ENCODE assay signal across 12 mouse cellular contexts in genomic region chr5:122994910-122995309, GRCm38 (mm10). TPM values are rescaled to one million over a fixed set of nuclear protein-coding genes. Genes with fewer than 3 reads are reported as not detected.
A peak's percentile ranks its signal among the peaks of the same experiment; 100 is the strongest.
DNase-seq lines count a peak whose midpoint lies in the region; ATAC-seq and TF ChIP-seq lines count a peak whose summit lies in the region.
"Had no signal": no experiment of that assay in that cellular context is flagged by ENCODE, and none has a peak within 500 bp of the region (broad histone marks: within the 10 kb centered on the region; RNA-seq: fewer than 3 reads in every experiment).

No protein-coding gene starts in this region.

- H3K9ac ChIP-seq in heart, embryonic 11.5 days (ENCODE audit: low read depth, low read length): peak overlapping the region; percentile 59
- no peak overlapping the region for H3K9ac ChIP-seq in heart, adult 2 months (ENCODE audit: low read depth, low read length)
- no peak overlapping the region for H3K9ac ChIP-seq in liver, embryonic 11.5 days (ENCODE audit: low read depth, low read length)
- no peak overlapping the region for H3K9ac ChIP-seq in ES-Bruce4 (ENCODE audit: low read depth, poor library complexity, severe bottlenecking)

- H3K27me3 ChIP-seq in heart, embryonic 11.5 days (ENCODE audit: control insufficient read depth, insufficient read depth, low read length): no peaks in the 10 kb centered on the region
- H3K27me3 ChIP-seq in heart, adult 2 months (ENCODE audit: control insufficient read depth, insufficient read depth, low read length): no peaks in the 10 kb centered on the region
- no peaks in the 10 kb centered on the region for H3K27me3 ChIP-seq in liver, embryonic 11.5 days (replicated peaks; ENCODE audit: control insufficient read depth, insufficient read depth, low read length)
- no peaks in the 10 kb centered on the region for H3K27me3 ChIP-seq in ES-Bruce4 (ENCODE audit: control insufficient read depth, insufficient read depth, low read length, poor library complexity, severe bottlenecking)
- H3K27me3 ChIP-seq in limb, embryonic 10.5 days (ENCODE audit: low read depth, poor library complexity, severe bottlenecking): no peaks in the 10 kb centered on the region

- H3K36me3 ChIP-seq in heart, embryonic 11.5 days (ENCODE audit: control insufficient read depth, insufficient read depth, low read length): no peaks in the 10 kb centered on the region
- no peaks in the 10 kb centered on the region for H3K36me3 ChIP-seq in heart, adult 2 months (ENCODE audit: control insufficient read depth, insufficient read depth, low read length)
- no peaks in the 10 kb centered on the region for H3K36me3 ChIP-seq in liver, embryonic 11.5 days (ENCODE audit: control insufficient read depth, insufficient read depth, low read length)
- H3K36me3 ChIP-seq in ES-Bruce4 (ENCODE audit: control insufficient read depth, insufficient read depth, low read length, poor library complexity, severe bottlenecking): no peaks in the 10 kb centered on the region
- peaks cover 20% of the 10 kb centered on the region for H3K36me3 ChIP-seq in limb, embryonic 10.5 days

- TF ChIP-seq EP300 in heart, adult 2 months (IDR thresholded peaks at IDR 0.05; ENCODE audit: insufficient read depth, low read depth, low read length): no peak
- TF ChIP-seq EP300 in ES-Bruce4 (IDR thresholded peaks at IDR 0.05; ENCODE audit: insufficient read depth, low read depth, low read length): peak; percentile 90

- intact Hi-C loops in heart, adult 2 months (cut with DNase I): no loop called here

- 0 out of 2 replicates have a peak overlapping the region, but pooled peaks have one; percentile 46 for H3K27ac ChIP-seq in heart, embryonic 11.5 days (ENCODE audit: low read depth, low read length)
- H3K27ac ChIP-seq in heart, adult 2 months: no peak overlapping the region; the same call in 1 of the 2 replicates
- no peak overlapping the region for H3K27ac ChIP-seq in liver, embryonic 11.5 days (ENCODE audit: low read depth, low read length)
- peak overlapping the region; percentile 95 for H3K27ac ChIP-seq in ES-Bruce4 (ENCODE audit: insufficient read depth, low read length)
- peak overlapping the region; percentile 82 for H3K27ac ChIP-seq in limb, embryonic 10.5 days
- H3K27ac ChIP-seq: left cerebral cortex, adult 2 months had no signal

- H3K4me2 ChIP-seq in heart, embryonic 11.5 days: peak overlapping the region; percentile 19; the same call in 1 of the 2 replicates
- H3K4me2 ChIP-seq in liver, embryonic 11.5 days: peak overlapping the region; percentile 13; the same call in 1 of the 2 replicates

- no peak for DNase-seq in heart, adult 2 months
- no peak for DNase-seq in liver, embryonic 11.5 days (ENCODE audit: low spot score)
- no peak for DNase-seq in liver
- no peak for DNase-seq in limb, embryonic 10.5 days (ENCODE audit: low spot score)
- no peak for DNase-seq in right cerebral cortex, adult 2 months (ENCODE audit: low spot score in 2 of 2)
- DNase-seq in adrenal gland, postnatal 25 days: no peak
- DNase-seq: cerebellum, adult 11-12 months had no signal

- WGBS in heart, embryonic 11.5 days (ENCODE audit: insufficient replicate concordance): 0% methylated on average over 1 of the region's 1 CpGs
- WGBS in heart, adult 2 months: 14% methylated on average over 1 of the region's 1 CpGs
- WGBS in liver, embryonic 11.5 days: 7% methylated on average over 1 of the region's 1 CpGs
- WGBS in limb, embryonic 10.5 days: 0% methylated on average over 1 of the region's 1 CpGs

- no peaks in the 10 kb centered on the region for H3K79me2 ChIP-seq in heart, adult 2 months (replicated peaks; ENCODE audit: control insufficient read depth, insufficient read depth, low read length)

- no peak overlapping the region for H3K4me3 ChIP-seq in heart, embryonic 11.5 days (ENCODE audit: low read depth, low read length)
- no peak overlapping the region for H3K4me3 ChIP-seq in heart, adult 2 months
- no peak overlapping the region for H3K4me3 ChIP-seq in liver, embryonic 11.5 days (ENCODE audit: low read depth, low read length)
- H3K4me3 ChIP-seq in ES-Bruce4 (ENCODE audit: low read depth, low read length): peak overlapping the region; percentile 24
- peak overlapping the region; percentile 16 for H3K4me3 ChIP-seq in limb, embryonic 10.5 days

- TF ChIP-seq CTCF in heart, adult 2 months (IDR thresholded peaks at IDR 0.05): no peak
- no peak for TF ChIP-seq CTCF in ES-Bruce4 (IDR thresholded peaks at IDR 0.05; ENCODE audit: low read depth, low read length)

- ATAC-seq in heart, embryonic 11.5 days (replicated peaks; ENCODE audit: insufficient number of reproducible peaks, low FRiP score, low TSS enrichment): no peak
- ATAC-seq in liver, embryonic 11.5 days (replicated peaks; ENCODE audit: low FRiP score): no peak

- no peak for TF ChIP-seq POLR2A in heart, adult 2 months (IDR thresholded peaks at IDR 0.05; ENCODE audit: insufficient read depth, low read depth, low read length)
- TF ChIP-seq POLR2A in ES-Bruce4 (IDR thresholded peaks at IDR 0.05; ENCODE audit: insufficient read depth, low read length): no peak

- H3K4me1 ChIP-seq in heart, embryonic 11.5 days (ENCODE audit: control insufficient read depth, insufficient read depth, low read length): peaks cover 20% of the 10 kb centered on the region
- no peaks in the 10 kb centered on the region for H3K4me1 ChIP-seq in heart, adult 2 months (ENCODE audit: control insufficient read depth, insufficient read depth, low read length)
- peaks cover 16% of the 10 kb centered on the region for H3K4me1 ChIP-seq in liver, embryonic 11.5 days (replicated peaks; ENCODE audit: control insufficient read depth, insufficient read depth, low read length)
- peaks cover 4% of the 10 kb centered on the region for H3K4me1 ChIP-seq in ES-Bruce4 (ENCODE audit: control insufficient read depth, insufficient read depth, low read length)
- peaks cover 44% of the 10 kb centered on the region for H3K4me1 ChIP-seq in limb, embryonic 10.5 days

- no peaks in the 10 kb centered on the region for H3K9me3 ChIP-seq in heart, embryonic 11.5 days (replicated peaks; ENCODE audit: control insufficient read depth, low read length)
- H3K9me3 ChIP-seq in liver, embryonic 11.5 days (ENCODE audit: control insufficient read depth, low read length): no peaks in the 10 kb centered on the region
- H3K9me3 ChIP-seq in ES-Bruce4 (replicated peaks; ENCODE audit: control insufficient read depth, insufficient read depth, low read length, poor library complexity, severe bottlenecking): no peaks in the 10 kb centered on the region
- H3K9me3 ChIP-seq in limb, embryonic 10.5 days (replicated peaks): no peaks in the 10 kb centered on the region

RNA-seq across cellular contexts. Expression of gene Kdm2b, which starts 5.3 kb away (rescaled TPM):
- 26.5 and 28.8 TPM in 2 replicates for polyA plus RNA-seq in heart, embryonic 11.5 days (2014; fragmentation: Nextera tagmentation; extraction: Ambion mirVana)
- 10 to 100 TPM; 12.5 to 14.6 TPM for total RNA-seq in heart, adult 2 months (2021)
- 8.2 and 14.4 TPM in 2 replicates for polyA plus RNA-seq in heart, adult 2 months (2012; rRNA removed)
- 46.8 and 48.8 TPM in 2 replicates for polyA plus RNA-seq in liver, embryonic 11.5 days (2014; fragmentation: Nextera tagmentation; extraction: Ambion mirVana)
- 50.3 and 56.8 TPM in 2 replicates for polyA plus RNA-seq in ES-Bruce4 (2011; ENCODE audit: insufficient read depth, insufficient read length, low read depth, missing spikeins)
- 108 and 115 TPM in 2 replicates for polyA plus RNA-seq in limb, embryonic 10.5 days (2016; fragmentation: Nextera tagmentation; extraction: Ambion mirVana)
- 16.4 and 22.7 TPM in 2 replicates for total RNA-seq in adrenal gland, postnatal 25 days (2021)

RNA-seq across cellular contexts. Expression of gene Orai1, which starts 20.0 kb away (rescaled TPM):
- 12.5 and 15.1 TPM in 2 replicates for polyA plus RNA-seq in heart, embryonic 11.5 days (2014; fragmentation: Nextera tagmentation; extraction: Ambion mirVana)
- 10 to 100 TPM; 11.7 to 15.8 TPM for total RNA-seq in heart, adult 2 months (2021)
- polyA plus RNA-seq in heart, adult 2 months (2012; rRNA removed): 39.0 and 42.8 TPM in 2 replicates
- polyA plus RNA-seq in liver, embryonic 11.5 days (2014; fragmentation: Nextera tagmentation; extraction: Ambion mirVana): 8.6 and 9.6 TPM in 2 replicates
- 12.7 and 13.3 TPM in 2 replicates for polyA plus RNA-seq in ES-Bruce4 (2011; ENCODE audit: insufficient read depth, insufficient read length, low read depth, missing spikeins)
- polyA plus RNA-seq in limb, embryonic 10.5 days (2016; fragmentation: Nextera tagmentation; extraction: Ambion mirVana): 10.2 and 11.5 TPM in 2 replicates
- total RNA-seq in adrenal gland, postnatal 25 days (2021): 11.7 and 13.4 TPM in 2 replicates

RNA-seq across cellular contexts. Expression of gene Morn3, which starts 51.9 kb away (rescaled TPM):
- polyA plus RNA-seq in heart, embryonic 11.5 days (2014; fragmentation: Nextera tagmentation; extraction: Ambion mirVana): 0.69 TPM in 1 of 2 replicates, not detected in the other
- not detected for total RNA-seq in heart, adult 2 months (2021)
- polyA plus RNA-seq in heart, adult 2 months (2012; rRNA removed): not detected in 2 replicates
- polyA plus RNA-seq in liver, embryonic 11.5 days (2014; fragmentation: Nextera tagmentation; extraction: Ambion mirVana): not detected in 2 replicates
- not detected in 2 replicates for polyA plus RNA-seq in ES-Bruce4 (2011; ENCODE audit: insufficient read depth, insufficient read length, low read depth, missing spikeins)
- not detected in 2 replicates for polyA plus RNA-seq in limb, embryonic 10.5 days (2016; fragmentation: Nextera tagmentation; extraction: Ambion mirVana)
- total RNA-seq in adrenal gland, postnatal 25 days (2021): not detected in 2 replicates
- total RNA-seq: adrenal gland, adult 2 months; hematopoietic stem cell, adult 5-6 weeks; left cerebral cortex, adult 2 months had no signal
- polyA plus RNA-seq: adrenal gland, adult 2 months had no signal

Comparison
In these comparisons a context has a peak if more than half of its experiments do, and no peak if none do; other contexts are left out.
1. H3K27ac ChIP-seq: peak in heart, embryonic 11.5 days (single experiment), ES-Bruce4 (single experiment) and limb, embryonic 10.5 days (single experiment); none in heart, adult 2 months (single experiment) and liver, embryonic 11.5 days (single experiment).
2. H3K4me3 ChIP-seq: peak in ES-Bruce4 (single experiment) and limb, embryonic 10.5 days (single experiment); none in heart, embryonic 11.5 days (single experiment), heart, adult 2 months (single experiment) and liver, embryonic 11.5 days (single experiment).